Mouse (Mus musculus): ENCODE measurements around the gene Gm853. TPM values are rescaled to one million over a fixed set of nuclear protein-coding genes. Genes with fewer than 3 reads are reported as not detected.
A peak's percentile ranks its signal among the peaks of the same experiment; 100 is the strongest.

The Gm853 gene
- total and polyA plus RNA-seq, 3 experiments, result 0.05 TPM; not detected in 2

GRCm38 (mm10) chr4:130174335-130175031 lies 47.7 kb downstream of the Gm853 start:
- TF ChIP-seq TAL1 (conservative IDR thresholded peaks at IDR 0.05; ENCODE audit: low read depth, low read length) (no peak), POLR2AphosphoS5 (IDR thresholded peaks at IDR 0.05; ENCODE audit: insufficient replicate concordance, low read depth, low read length) (no peak), GATA1 (IDR thresholded peaks at IDR 0.05; ENCODE audit: borderline replicate concordance, low read length) (no peak), CTCF (IDR thresholded peaks at IDR 0.05; ENCODE audit: low read depth, low read length) (no peak), GATA2 (IDR thresholded peaks at IDR 0.05; ENCODE audit: borderline replicate concordance, low read depth, low read length) (no peak)
- Histone ChIP-seq H3K4me3 (ENCODE audit: low read depth, low read length) (peak overlapping the region; percentile 18; the same call in 1 of the 2 replicates), H3K36me3 (replicated peaks) (no peaks in the 10 kb centered on the region), H3K9me3 (replicated peaks) (no peaks in the 10 kb centered on the region), H3K27me3 (ENCODE audit: insufficient read depth, low read length) (peaks cover 27% of the 10 kb centered on the region; the same call in 1 of the 2 replicates), H3K4me1 (ENCODE audit: insufficient read depth, low read depth, low read length) (peaks cover 18% of the 10 kb centered on the region)
- DNase-seq (ENCODE audit: low spot score) (peak; percentile 69), ATAC-seq (ENCODE audit: extremely low read depth, insufficient number of reproducible peaks, low FRiP score, poor library complexity, severe bottlenecking) (no peak)

GRCm38 (mm10) chr4:130173911-130174311 lies 48.3 kb downstream of the Gm853 start:
- Histone ChIP-seq H3K4me1 (ENCODE audit: insufficient read depth, low read depth, low read length) (peaks cover 23% of the 10 kb centered on the region), H3K36me3 (replicated peaks) (peaks cover 2% of the 10 kb centered on the region), H3K4me3 (ENCODE audit: low read depth, low read length) (peak overlapping the region; percentile 21; the same call in 1 of the 2 replicates), H3K9me3 (replicated peaks) (no peaks in the 10 kb centered on the region), H3K27me3 (ENCODE audit: insufficient read depth, low read length) (peaks cover 28% of the 10 kb centered on the region; the same call in 1 of the 2 replicates)
- TF ChIP-seq GATA1 (IDR thresholded peaks at IDR 0.05; ENCODE audit: borderline replicate concordance, low read length) (no peak), GATA2 (IDR thresholded peaks at IDR 0.05; ENCODE audit: borderline replicate concordance, low read depth, low read length) (no peak), POLR2AphosphoS5 (IDR thresholded peaks at IDR 0.05; ENCODE audit: insufficient replicate concordance, low read depth, low read length) (no peak), CTCF (IDR thresholded peaks at IDR 0.05; ENCODE audit: low read depth, low read length) (no peak), TAL1 (conservative IDR thresholded peaks at IDR 0.05; ENCODE audit: low read depth, low read length) (no peak)
- ATAC-seq (ENCODE audit: extremely low read depth, insufficient number of reproducible peaks, low FRiP score, poor library complexity, severe bottlenecking) (no peak), DNase-seq (ENCODE audit: low spot score) (no peak)

GRCm38 (mm10) chr4:130173060-130173822 lies 49.0 kb downstream of the Gm853 start:
- peaks cover 3% of the 10 kb centered on the region for H3K36me3 ChIP-seq (replicated peaks)
- ATAC-seq (ENCODE audit: extremely low read depth, insufficient number of reproducible peaks, low FRiP score, poor library complexity, severe bottlenecking), result no peak
- peak; percentile 37 for DNase-seq (ENCODE audit: low spot score)
- peaks cover 28% of the 10 kb centered on the region for H3K4me1 ChIP-seq (ENCODE audit: insufficient read depth, low read depth, low read length)
- no peak for TF ChIP-seq CTCF (IDR thresholded peaks at IDR 0.05; ENCODE audit: low read depth, low read length)
- no peak for TF ChIP-seq POLR2AphosphoS5 (IDR thresholded peaks at IDR 0.05; ENCODE audit: insufficient replicate concordance, low read depth, low read length)
- TF ChIP-seq GATA2 (IDR thresholded peaks at IDR 0.05; ENCODE audit: borderline replicate concordance, low read depth, low read length), result no peak
- no peak for TF ChIP-seq GATA1 (IDR thresholded peaks at IDR 0.05; ENCODE audit: borderline replicate concordance, low read length)
- TF ChIP-seq TAL1 (conservative IDR thresholded peaks at IDR 0.05; ENCODE audit: low read depth, low read length), result no peak
- no peak overlapping the region for H3K4me3 ChIP-seq (ENCODE audit: low read depth, low read length)
- H3K27me3 ChIP-seq (ENCODE audit: insufficient read depth, low read length), result peaks cover 25% of the 10 kb centered on the region; the same call in 1 of the 2 replicates
- no peaks in the 10 kb centered on the region for H3K9me3 ChIP-seq (replicated peaks)

GRCm38 (mm10) chr4:130171951-130172765 lies 50.0 kb downstream of the Gm853 start:
- Histone ChIP-seq H3K4me3 (ENCODE audit: low read depth, low read length) (no peak overlapping the region), H3K36me3 (replicated peaks) (peaks cover 8% of the 10 kb centered on the region), H3K4me1 (ENCODE audit: insufficient read depth, low read depth, low read length) (peaks cover 30% of the 10 kb centered on the region), H3K9me3 (replicated peaks) (no peaks in the 10 kb centered on the region), H3K27me3 (ENCODE audit: insufficient read depth, low read length) (peaks cover 23% of the 10 kb centered on the region; the same call in 1 of the 2 replicates)
- no peak for TF ChIP-seq POLR2AphosphoS5 (IDR thresholded peaks at IDR 0.05; ENCODE audit: insufficient replicate concordance, low read depth, low read length)
- no peak for TF ChIP-seq GATA1 (IDR thresholded peaks at IDR 0.05; ENCODE audit: borderline replicate concordance, low read length)
- TF ChIP-seq CTCF (IDR thresholded peaks at IDR 0.05; ENCODE audit: low read depth, low read length), result no peak
- TF ChIP-seq GATA2 (IDR thresholded peaks at IDR 0.05; ENCODE audit: borderline replicate concordance, low read depth, low read length), result no peak
- no peak for TF ChIP-seq TAL1 (conservative IDR thresholded peaks at IDR 0.05; ENCODE audit: low read depth, low read length)
- ATAC-seq (ENCODE audit: extremely low read depth, insufficient number of reproducible peaks, low FRiP score, poor library complexity, severe bottlenecking), result no peak
- DNase-seq (ENCODE audit: low spot score), result no peak

- Histone ChIP-seq H3K27me3 (ENCODE audit: insufficient read depth, low read length) (peaks cover 29% of the 10 kb centered on the region; the same call in 1 of the 2 replicates), H3K4me1 (ENCODE audit: insufficient read depth, low read depth, low read length) (peaks cover 26% of the 10 kb centered on the region), H3K9me3 (replicated peaks) (no peaks in the 10 kb centered on the region), H3K36me3 (replicated peaks) (peaks cover 18% of the 10 kb centered on the region), H3K4me3 (ENCODE audit: low read depth, low read length) (no peak overlapping the region)
- no peak for DNase-seq (ENCODE audit: low spot score)
- ATAC-seq (ENCODE audit: extremely low read depth, insufficient number of reproducible peaks, low FRiP score, poor library complexity, severe bottlenecking), result no peak
- TF ChIP-seq CTCF (IDR thresholded peaks at IDR 0.05; ENCODE audit: low read depth, low read length) (no peak), TAL1 (conservative IDR thresholded peaks at IDR 0.05; ENCODE audit: low read depth, low read length) (no peak), GATA2 (IDR thresholded peaks at IDR 0.05; ENCODE audit: borderline replicate concordance, low read depth, low read length) (no peak), GATA1 (IDR thresholded peaks at IDR 0.05; ENCODE audit: borderline replicate concordance, low read length) (no peak)
Observed at GRCm38 (mm10) chr4:130170362-130170761, 51.8 kb downstream of the Gm853 start.
